Mouse (Mus musculus) intestine, embryonic 15.5 days (tissue): ENCODE measurements around the gene Supt5. TPM values are rescaled to one million over a fixed set of nuclear protein-coding genes. Genes with fewer than 3 reads are reported as not detected.
"Not testable (repeated sequence)": the region's sequence is repeated elsewhere in the genome, so short reads cannot be mapped to it uniquely, and the experiment has no call there.

Experiments
- ATAC-seq: fragments of 200-750 bp; cut with Nextera tagmentation; 2 replicates; pipeline ENCODE4 v1.8.0; 2017; ENCODE audit warnings: moderate TSS enrichment, moderate library complexity
- H3K27ac ChIP-seq: fragments of 300-500 bp; sonication (generic); 2 replicates; pipeline ENCODE4 v1.5.1; 2015; ENCODE audit warnings: mild to moderate bottlenecking, inconsistent platforms
- H3K27me3 ChIP-seq: fragments of 300-500 bp; sonication (generic); replicated peaks from 2 replicates; pipeline ENCODE4 v1.6.1; 2015; ENCODE audit warnings: inconsistent platforms
- H3K36me3 ChIP-seq: fragments of 300-500 bp; sonication (generic); 2 replicates; pipeline ENCODE4 v1.6.1; 2015; ENCODE audit warnings: inconsistent platforms
- H3K4me1 ChIP-seq: fragments of 300-500 bp; sonication (generic); replicated peaks from 2 replicates; pipeline ENCODE4 v1.6.1; 2015; ENCODE audit warnings: inconsistent platforms
- H3K4me2 ChIP-seq: fragments of 300-500 bp; sonication (generic); replicated peaks from 2 replicates; pipeline ENCODE4 v1.6.1; 2015; ENCODE audit warnings: mild to moderate bottlenecking, inconsistent platforms
- H3K4me3 ChIP-seq: fragments of 300-500 bp; sonication (generic); replicated peaks from 2 replicates; pipeline ENCODE4 v1.5.1; 2015; ENCODE audit warnings: inconsistent platforms
- H3K9ac ChIP-seq: fragments of 300-500 bp; sonication (generic); 2 replicates; pipeline ENCODE4 v1.6.1; 2015; ENCODE audit warnings: inconsistent platforms
- H3K9me3 ChIP-seq: fragments of 300-500 bp; sonication (generic); 2 replicates; pipeline ENCODE4 v1.6.1; 2016; ENCODE audit warnings: inconsistent platforms
- WGBS: fragments of 180-500 bp; shearing (Covaris S2); methylation state at CpG from one replicate; pipeline ENCODE4 v1.1.7; 2015; 5-methylcytosine and 5-hydroxymethylcytosine counted together
- polyA plus RNA-seq: library from polyadenylated mRNA; unstranded; fragments of >200 nt; fragmentation: Nextera tagmentation; extraction: Ambion mirVana; gene quantifications from 2 replicates; pipeline ENCODE4 v1.2.1, GENCODE M21; 2015

Supt5 gene
- polyA plus RNA-seq: 67.9 and 75.6 TPM in 2 replicates

GRCm38 (mm10) chr7:28338108-28338998 is at the start of gene Supt5:
TSS of gene Supt5 (minus strand) at chr7:28338746.
- H3K4me2 ChIP-seq: peak within 1 kb of the TSS; percentile 72
- peak within 1 kb of the TSS; percentile 79 for H3K27ac ChIP-seq
- ATAC-seq: peak; percentile 99
- WGBS: under 1% methylated on average over 77 of the region's 77 CpGs
- H3K27me3 ChIP-seq: no peaks in the 10 kb centered on the region
- peak within 1 kb of the TSS; percentile 95 for H3K4me3 ChIP-seq
- peaks cover 10% of the 10 kb centered on the region for H3K4me1 ChIP-seq
- H3K36me3 ChIP-seq: no peaks in the 10 kb centered on the region
- peak within 1 kb of the TSS; percentile 93 for H3K9ac ChIP-seq
- H3K9me3 ChIP-seq: no peaks in the 10 kb centered on the region

DNA sequence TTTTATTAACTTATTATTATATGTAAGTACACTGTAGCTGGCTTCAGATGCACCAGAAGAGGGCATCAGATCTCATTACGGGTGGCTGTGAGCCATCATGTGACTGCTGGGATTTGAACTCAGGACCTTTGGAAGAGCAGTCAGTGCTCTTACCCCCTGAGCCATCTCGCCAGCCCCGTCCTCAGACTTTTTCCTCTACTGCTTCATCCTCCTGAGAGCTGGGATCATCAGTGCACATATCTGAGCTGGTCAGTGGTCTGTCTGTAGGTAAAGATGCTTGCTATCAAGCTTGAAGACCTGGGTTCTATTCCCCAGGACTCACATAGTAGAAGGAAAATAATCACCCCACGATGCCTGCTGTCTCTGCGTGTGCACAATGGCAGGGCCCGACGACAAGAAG is 48.8 kb upstream of the Supt5 start:
- H3K27me3 ChIP-seq, H3K9ac ChIP-seq, H3K9me3 ChIP-seq, H3K4me2 ChIP-seq, H3K4me3 ChIP-seq, H3K27ac ChIP-seq, ATAC-seq: not testable (repeated sequence)
- WGBS: 84% methylated on average over 7 of the region's 7 CpGs
- H3K4me1 ChIP-seq: peaks cover 26% of the 10 kb centered on the region
- 0 out of 2 replicates have a peak, but pooled peaks cover 18% of the 10 kb centered on the region for H3K36me3 ChIP-seq

GRCm38 (mm10) chr7:28386877-28387276 is 48.3 kb upstream of the Supt5 start:
- H3K4me2 ChIP-seq, H3K9me3 ChIP-seq, H3K9ac ChIP-seq, ATAC-seq, H3K27me3 ChIP-seq, H3K27ac ChIP-seq, H3K4me3 ChIP-seq: not testable (repeated sequence)
- H3K36me3 ChIP-seq: 0 out of 2 replicates have a peak, but pooled peaks cover 18% of the 10 kb centered on the region
- H3K4me1 ChIP-seq: peaks cover 28% of the 10 kb centered on the region
- WGBS: 82% methylated on average over 6 of the region's 6 CpGs

DNA sequence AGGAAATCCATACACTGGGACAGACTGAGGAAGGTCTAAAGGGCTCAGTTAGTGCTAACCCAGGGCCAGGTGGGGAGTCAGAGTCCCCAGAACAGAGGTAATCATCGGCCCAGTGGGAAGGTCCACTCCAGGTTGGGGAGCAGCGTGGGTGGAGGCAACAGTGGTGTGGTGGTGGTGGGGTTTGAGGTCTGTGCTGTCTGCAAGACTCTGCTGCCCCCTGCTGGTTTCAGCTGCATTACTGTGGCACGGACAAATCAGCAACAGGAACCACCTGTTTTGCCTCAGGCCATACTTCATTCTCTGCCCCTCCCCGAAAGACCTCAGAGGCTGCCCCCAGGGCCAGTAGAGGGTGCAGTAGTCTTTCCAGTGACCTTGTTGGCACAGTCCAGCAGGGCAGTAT is 47.9 kb upstream of the Supt5 start:
- Histone ChIP-seq H3K27me3 (no peaks in the 10 kb centered on the region), H3K9me3 (no peaks in the 10 kb centered on the region), H3K27ac (0 out of 2 replicates have a peak overlapping the region, but pooled peaks have one; percentile 0), H3K9ac (no peak overlapping the region), H3K4me3 (no peak overlapping the region), H3K4me1 (peaks cover 29% of the 10 kb centered on the region), H3K4me2 (no peak overlapping the region), H3K36me3 (0 out of 2 replicates have a peak, but pooled peaks cover 18% of the 10 kb centered on the region)
- WGBS: 5% methylated on average over 4 of the region's 4 CpGs
- ATAC-seq: peak; percentile 29

- H3K4me1 ChIP-seq: peaks cover 32% of the 10 kb centered on the region
- H3K36me3 ChIP-seq: 0 out of 2 replicates have a peak, but pooled peaks cover 18% of the 10 kb centered on the region
- H3K4me2 ChIP-seq: no peak overlapping the region
- no peaks in the 10 kb centered on the region for H3K27me3 ChIP-seq
- 0 out of 2 replicates have a peak overlapping the region, but pooled peaks have one; percentile 0 for H3K27ac ChIP-seq
- ATAC-seq: no peak
- H3K4me3 ChIP-seq: no peak overlapping the region
- no peak overlapping the region for H3K9ac ChIP-seq
- no peaks in the 10 kb centered on the region for H3K9me3 ChIP-seq
- WGBS: 79% methylated on average over 7 of the region's 7 CpGs
Measured at GRCm38 (mm10) chr7:28386007-28386406, 47.5 kb upstream of the Supt5 start.

DNA sequence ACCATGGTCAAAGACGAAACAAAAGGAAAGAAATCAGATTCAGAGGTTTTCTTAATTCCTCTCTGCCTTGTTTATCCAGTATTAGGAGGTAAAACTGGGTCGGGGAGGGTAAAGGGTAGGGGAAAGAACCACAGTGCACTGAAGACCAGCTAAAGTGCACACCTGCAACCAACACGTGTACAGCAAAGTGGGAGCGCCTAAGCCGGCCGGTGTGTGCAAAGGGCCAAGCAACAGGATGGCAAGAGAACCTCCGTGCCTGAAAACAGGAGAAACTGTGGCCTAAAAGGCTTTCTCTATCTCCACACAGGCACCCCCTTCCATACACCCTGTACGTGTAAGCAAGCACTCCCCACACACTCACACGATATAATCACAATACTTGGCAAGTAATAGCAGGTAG is 46.6 kb upstream of the Supt5 start:
- WGBS: 93% methylated on average over 9 of the region's 9 CpGs
- Histone ChIP-seq H3K9me3 (no peaks in the 10 kb centered on the region), H3K4me3 (no peak overlapping the region), H3K36me3 (0 out of 2 replicates have a peak, but pooled peaks cover 13% of the 10 kb centered on the region), H3K27me3 (no peaks in the 10 kb centered on the region), H3K27ac (no peak overlapping the region), H3K4me2 (no peak overlapping the region), H3K9ac (no peak overlapping the region), H3K4me1 (peaks cover 41% of the 10 kb centered on the region)
- ATAC-seq: no peak

- peak overlapping the region; percentile 98; the same call in 1 of the 2 replicates for H3K27ac ChIP-seq
- H3K4me2 ChIP-seq: no peak overlapping the region
- no peak overlapping the region for H3K9ac ChIP-seq
- no peak overlapping the region for H3K4me3 ChIP-seq
- no peak for ATAC-seq
- H3K36me3 ChIP-seq: 0 out of 2 replicates have a peak, but pooled peaks cover 8% of the 10 kb centered on the region
- 80% methylated on average over 6 of the region's 6 CpGs for WGBS
- H3K4me1 ChIP-seq: peaks cover 43% of the 10 kb centered on the region
- H3K27me3 ChIP-seq: no peaks in the 10 kb centered on the region
- no peaks in the 10 kb centered on the region for H3K9me3 ChIP-seq
Measured at GRCm38 (mm10) chr7:28384162-28384561, 45.6 kb upstream of the Supt5 start.

DNA sequence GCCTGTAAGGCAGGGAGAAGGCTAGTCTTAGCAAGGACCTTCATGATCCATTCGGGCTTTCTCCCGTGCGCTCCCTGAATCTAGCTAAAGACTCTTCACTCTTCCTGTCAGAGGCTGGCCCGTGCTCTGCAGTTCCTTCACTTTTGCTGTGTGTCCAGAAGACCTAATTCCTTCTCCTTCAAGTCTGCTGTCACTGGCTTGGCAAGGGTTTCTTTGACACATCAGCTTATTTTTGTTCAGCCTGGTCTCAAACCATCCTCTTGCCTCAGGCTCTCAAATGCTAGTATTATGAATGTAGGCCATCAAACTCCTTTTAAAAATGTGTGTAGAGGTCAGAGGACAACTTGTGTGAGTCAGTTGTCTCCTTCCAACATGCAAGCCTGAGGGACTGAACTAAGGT is 45.1 kb upstream of the Supt5 start:
- Histone ChIP-seq H3K4me1 (peaks cover 43% of the 10 kb centered on the region), H3K4me2 (peak overlapping the region; percentile 71; the same call in 1 of the 2 replicates), H3K36me3 (0 out of 2 replicates have a peak, but pooled peaks cover 3% of the 10 kb centered on the region), H3K9ac (no peak overlapping the region), H3K27ac (peak overlapping the region; percentile 98), H3K4me3 (no peak overlapping the region), H3K27me3 (no peaks in the 10 kb centered on the region), H3K9me3 (no peaks in the 10 kb centered on the region)
- no peak for ATAC-seq
- 74% methylated on average over 4 of the region's 4 CpGs for WGBS

DNA sequence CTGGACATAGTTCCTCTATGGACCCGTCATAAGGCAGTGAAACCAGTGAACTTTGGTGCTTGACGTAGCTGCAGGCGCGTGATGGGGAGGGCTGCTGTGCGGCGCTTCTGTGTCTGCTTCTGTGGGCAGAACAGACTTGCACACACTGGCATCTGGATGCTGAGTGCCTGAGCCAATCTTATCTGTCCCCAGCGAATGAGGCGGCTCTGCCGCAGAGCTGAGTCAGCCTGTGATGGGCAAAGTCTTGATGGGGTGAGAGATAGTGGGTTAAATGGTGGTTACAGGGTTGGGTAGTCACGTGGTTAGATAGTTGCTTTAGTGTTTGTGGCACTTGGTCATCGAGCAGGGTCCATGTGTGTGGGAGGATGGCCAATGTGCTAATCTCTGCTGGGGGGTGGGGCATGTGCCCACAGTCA is 44.4 kb upstream of the Supt5 start:
- Histone ChIP-seq H3K9ac (no peak overlapping the region), H3K36me3 (0 out of 2 replicates have a peak, but pooled peaks cover 3% of the 10 kb centered on the region), H3K4me1 (peaks cover 45% of the 10 kb centered on the region), H3K27ac (peak overlapping the region; percentile 98), H3K9me3 (no peaks in the 10 kb centered on the region), H3K27me3 (no peaks in the 10 kb centered on the region), H3K4me2 (peak overlapping the region; percentile 71), H3K4me3 (peak overlapping the region; percentile 6; the same call in 1 of the 2 replicates)
- peak; percentile 68 for ATAC-seq
- 36% methylated on average over 11 of the region's 11 CpGs for WGBS

DNA sequence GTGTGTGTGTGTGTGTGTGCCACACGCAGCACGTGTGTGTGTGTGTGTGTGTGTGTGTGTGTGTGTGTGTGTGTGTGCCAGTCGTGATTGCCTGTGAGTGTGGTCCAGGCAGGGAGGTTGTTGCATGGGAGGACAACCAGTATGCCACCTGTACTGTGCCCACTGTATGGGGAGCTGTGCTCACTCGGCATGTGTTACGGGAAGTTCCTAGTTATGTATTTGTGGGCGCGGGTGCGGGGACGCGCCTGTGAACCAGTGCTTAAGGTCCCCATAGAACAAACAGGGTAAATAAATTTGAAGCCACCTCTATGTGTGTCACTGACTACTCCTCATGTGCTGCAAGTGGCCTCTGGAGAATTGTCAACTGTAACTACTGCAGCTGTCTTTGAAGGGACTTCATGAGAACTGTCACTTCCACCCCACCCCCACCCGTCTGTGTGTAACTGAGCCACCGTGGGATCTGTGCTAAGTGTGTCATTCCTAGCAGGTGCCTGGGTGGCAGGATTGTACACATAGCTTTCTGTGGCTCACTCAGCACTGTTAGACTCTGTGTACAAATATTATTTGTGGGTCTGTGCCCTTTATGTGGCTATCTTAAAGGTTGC is 43.9 kb upstream of the Supt5 start:
- Histone ChIP-seq H3K4me2 (peak overlapping the region; percentile 71), H3K27ac (peak overlapping the region; percentile 98), H3K27me3 (no peaks in the 10 kb centered on the region), H3K4me3 (peak overlapping the region; percentile 31; the same call in 1 of the 2 replicates), H3K36me3 (0 out of 2 replicates have a peak, but pooled peaks cover 3% of the 10 kb centered on the region), H3K4me1 (peaks cover 50% of the 10 kb centered on the region), H3K9ac (peak overlapping the region; percentile 23; the same call in 1 of the 2 replicates), H3K9me3 (no peaks in the 10 kb centered on the region)
- 50% methylated on average over 9 of the region's 12 CpGs for WGBS
- ATAC-seq: peak; percentile 1

DNA sequence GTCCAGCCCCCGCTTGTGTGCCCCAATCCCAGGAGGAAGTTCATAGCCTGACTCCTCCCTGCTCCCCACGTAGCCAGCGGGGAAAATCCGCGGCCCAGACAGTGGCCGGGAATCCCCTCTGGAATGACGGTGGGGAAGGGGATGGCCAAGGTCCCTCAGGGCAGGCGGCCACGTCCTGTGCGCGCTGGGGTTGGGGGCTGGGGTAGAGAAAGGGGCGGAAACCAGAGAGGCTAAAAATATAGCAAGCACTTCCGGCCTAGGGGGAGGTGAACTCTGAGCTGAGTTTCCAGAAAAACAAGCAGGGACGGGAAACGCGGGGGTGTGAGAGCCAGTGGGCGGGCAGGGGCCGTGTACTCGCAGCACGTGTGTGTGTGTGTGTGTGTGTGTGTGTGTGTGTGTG is 43.4 kb upstream of the Supt5 start:
- peak overlapping the region; percentile 98 for H3K27ac ChIP-seq
- peak; percentile 41 for ATAC-seq
- 1% methylated on average over 20 of the region's 20 CpGs for WGBS

More for the DNA sequence above, 43.4 kb upstream of the Supt5 start:
- Histone ChIP-seq H3K4me3 (peak overlapping the region; percentile 31), H3K4me1 (peaks cover 55% of the 10 kb centered on the region), H3K36me3 (0 out of 2 replicates have a peak, but pooled peaks cover 3% of the 10 kb centered on the region), H3K4me2 (peak overlapping the region; percentile 71), H3K27me3 (no peaks in the 10 kb centered on the region), H3K9ac (peak overlapping the region; percentile 62), H3K9me3 (no peaks in the 10 kb centered on the region)
